Mouse (Mus musculus): Measurements from ENCODE around the gene Auts2. TPM values are rescaled to one million over a fixed set of nuclear protein-coding genes. Genes with fewer than 3 reads are reported as not detected.

The Auts2 gene
- polyA plus RNA-seq, 1 experiment from 2014 or later: 70.3 TPM

DNA sequence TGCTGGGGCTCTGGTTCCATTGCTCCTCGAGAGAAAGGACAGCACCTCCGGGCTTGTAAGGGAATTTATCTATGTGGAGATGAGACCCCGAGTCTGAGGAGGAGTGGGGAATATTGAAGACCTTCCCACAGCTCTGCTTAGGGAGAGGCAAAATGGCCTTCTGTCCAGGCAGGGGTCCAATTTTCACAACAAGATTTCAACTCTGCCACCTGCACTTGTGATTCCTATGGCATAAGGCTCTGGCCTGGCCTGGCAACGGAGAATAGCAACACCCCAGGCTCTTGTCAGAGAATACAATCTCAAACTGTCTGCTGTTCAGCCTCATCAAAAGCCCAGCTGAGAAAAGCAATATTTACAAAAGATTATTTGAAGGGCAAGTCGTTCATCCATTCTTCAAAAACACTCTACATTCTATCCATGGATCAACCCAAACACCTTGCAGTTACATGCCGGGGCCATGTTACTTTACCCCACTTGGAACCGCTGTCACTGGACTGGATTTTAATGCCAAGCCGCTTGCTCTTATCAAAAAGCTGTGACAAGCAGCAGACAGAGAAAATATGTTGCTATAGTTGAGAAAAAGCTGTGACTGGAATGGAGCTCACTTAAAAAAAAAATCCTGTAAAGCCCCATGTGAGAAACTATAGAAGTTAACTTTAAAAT lies 856.1 kb downstream of the Auts2 start:
- Histone ChIP-seq H3K27ac (ENCODE audit: low read depth, low read length) (no peak overlapping the region), H3K27me3 (ENCODE audit: control insufficient read depth, insufficient read depth, low read length) (no peaks in the 10 kb centered on the region), H3K36me3 (ENCODE audit: control insufficient read depth, insufficient read depth, low read length) (no peaks in the 10 kb centered on the region), H3K4me1 (replicated peaks; ENCODE audit: control insufficient read depth, insufficient read depth, low read length) (no peaks in the 10 kb centered on the region), H3K4me2 (replicated peaks; ENCODE audit: low read depth, low read length) (no peak overlapping the region), H3K9me3 (ENCODE audit: control insufficient read depth, low read length) (no peaks in the 10 kb centered on the region), H3K9ac (ENCODE audit: low read depth, low read length) (no peak overlapping the region), H3K4me3 (ENCODE audit: low read depth, low read length) (no peak overlapping the region)
- 84% methylated on average over 8 of the region's 8 CpGs for WGBS
- ATAC-seq (ENCODE audit: low FRiP score) (no peak), DNase-seq (ENCODE audit: low spot score) (no peak)

DNA sequence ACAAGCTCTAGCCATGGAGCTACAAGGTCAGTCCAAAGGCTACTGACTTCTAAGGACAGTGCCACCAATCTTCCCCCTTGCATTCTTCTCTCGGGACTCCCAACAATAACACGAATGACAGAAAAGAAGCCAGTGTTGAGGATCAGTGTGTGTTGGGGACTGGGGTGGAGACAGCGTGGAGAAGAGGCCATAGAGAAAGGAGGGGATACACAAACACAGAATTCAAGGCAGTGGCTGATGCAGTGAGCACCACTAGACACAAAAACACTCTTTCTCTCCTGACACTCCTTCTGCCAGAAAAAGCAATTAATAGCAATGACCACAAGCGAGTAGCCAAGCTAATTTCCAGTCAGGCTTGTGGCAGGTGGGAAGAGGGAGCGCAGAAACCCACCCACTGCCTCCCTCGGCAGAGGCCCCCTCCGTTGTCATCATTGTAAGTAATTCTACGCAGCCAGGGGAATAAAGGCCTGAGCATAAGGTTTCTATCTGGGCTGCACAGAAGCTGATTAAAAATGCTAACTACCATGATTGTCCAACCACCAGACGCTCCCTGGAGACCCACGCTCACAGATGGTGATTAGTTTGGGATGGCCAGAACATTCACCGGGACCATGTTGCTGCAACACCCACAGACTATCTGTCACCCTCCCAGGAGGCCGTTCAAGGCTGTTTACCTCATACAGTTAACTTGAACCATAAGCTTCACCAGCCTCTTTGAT lies 862.9 kb downstream of the Auts2 start:
- Histone ChIP-seq H3K27me3 (ENCODE audit: control insufficient read depth, insufficient read depth, low read length) (no peaks in the 10 kb centered on the region), H3K9ac (ENCODE audit: low read depth, low read length) (no peak overlapping the region), H3K27ac (ENCODE audit: low read depth, low read length) (peak overlapping the region; percentile 58; the same call in 1 of the 2 replicates), H3K36me3 (ENCODE audit: control insufficient read depth, insufficient read depth, low read length) (no peaks in the 10 kb centered on the region), H3K4me3 (ENCODE audit: low read depth, low read length) (no peak overlapping the region), H3K9me3 (ENCODE audit: control insufficient read depth, low read length) (no peaks in the 10 kb centered on the region), H3K4me1 (replicated peaks; ENCODE audit: control insufficient read depth, insufficient read depth, low read length) (peaks cover 8% of the 10 kb centered on the region), H3K4me2 (replicated peaks; ENCODE audit: low read depth, low read length) (no peak overlapping the region)
- 45% methylated on average over 12 of the region's 12 CpGs for WGBS
- ATAC-seq (ENCODE audit: low FRiP score): peak; percentile 81
- peak; percentile 68 for DNase-seq (ENCODE audit: low spot score)

DNA sequence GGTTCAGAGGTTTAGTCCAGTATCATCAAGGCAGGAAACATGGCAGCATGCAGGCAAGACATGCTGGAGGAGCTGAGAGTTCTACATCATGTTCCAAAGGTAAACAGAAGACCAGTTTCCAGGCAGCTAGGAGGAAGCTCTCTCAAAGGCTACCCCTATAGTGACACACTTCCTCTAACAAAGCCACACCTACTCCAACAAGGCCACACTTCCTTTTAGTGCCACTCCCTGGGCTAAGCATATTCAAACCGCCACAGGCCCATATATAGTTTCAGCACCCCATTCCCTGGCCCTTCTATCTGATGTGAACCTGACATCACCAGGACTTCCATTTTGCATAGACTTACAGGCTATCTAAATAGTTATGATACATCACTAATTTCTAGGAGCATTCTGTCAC lies 863.6 kb downstream of the Auts2 start:
- Histone ChIP-seq H3K36me3 (ENCODE audit: control insufficient read depth, insufficient read depth, low read length) (no peaks in the 10 kb centered on the region), H3K9ac (ENCODE audit: low read depth, low read length) (no peak overlapping the region), H3K9me3 (ENCODE audit: control insufficient read depth, low read length) (no peaks in the 10 kb centered on the region), H3K4me2 (replicated peaks; ENCODE audit: low read depth, low read length) (no peak overlapping the region), H3K4me1 (replicated peaks; ENCODE audit: control insufficient read depth, insufficient read depth, low read length) (peaks cover 8% of the 10 kb centered on the region), H3K27me3 (ENCODE audit: control insufficient read depth, insufficient read depth, low read length) (no peaks in the 10 kb centered on the region), H3K4me3 (ENCODE audit: low read depth, low read length) (no peak overlapping the region), H3K27ac (ENCODE audit: low read depth, low read length) (no peak overlapping the region)
- DNase-seq (ENCODE audit: low spot score) (no peak), ATAC-seq (ENCODE audit: low FRiP score) (no peak)
- 97% methylated on average over 1 of the region's 1 CpGs for WGBS

DNA sequence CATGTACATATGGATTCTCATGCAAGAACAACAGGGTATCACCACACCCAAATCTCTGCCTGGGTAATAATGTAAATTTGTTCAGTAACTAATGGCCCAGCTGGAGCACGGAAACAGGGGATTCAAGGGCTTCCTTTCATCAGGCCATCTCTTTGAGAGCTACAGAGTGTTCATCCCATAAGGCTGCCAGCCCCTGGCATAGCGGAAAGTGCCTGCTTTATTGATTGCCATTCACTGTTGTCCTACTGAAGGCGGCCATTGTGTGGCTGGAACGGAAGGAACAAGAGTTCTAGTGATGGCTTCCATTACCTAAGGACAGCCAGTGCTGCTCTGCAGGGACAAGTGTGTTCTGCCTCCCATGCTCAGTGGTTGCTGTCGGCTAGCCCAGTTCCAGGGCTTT lies 865.6 kb downstream of the Auts2 start:
- DNase-seq (ENCODE audit: low spot score): no peak
- H3K27ac ChIP-seq (ENCODE audit: low read depth, low read length): no peak overlapping the region

DNA sequence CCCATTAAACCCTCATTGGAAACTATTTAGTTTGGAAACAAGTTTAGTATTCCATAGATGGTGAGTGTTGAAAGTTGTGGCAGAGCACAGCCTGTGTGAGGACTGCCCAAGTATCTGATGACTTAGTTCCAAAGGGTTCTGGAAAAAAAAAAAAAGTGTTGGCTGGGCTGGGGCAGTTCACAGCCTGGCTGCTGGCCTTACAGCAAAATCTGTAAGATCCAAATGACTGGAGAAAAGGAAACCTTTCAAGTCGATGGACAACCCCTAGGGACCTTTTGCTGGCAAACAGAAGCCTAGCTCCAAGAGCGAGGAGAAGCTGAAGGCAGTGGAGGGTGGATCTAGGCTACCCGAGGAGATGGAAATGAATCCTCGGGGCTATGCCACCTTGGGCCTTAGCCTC lies 869.4 kb downstream of the Auts2 start:
- Histone ChIP-seq H3K4me3 (ENCODE audit: low read depth, low read length) (no peak overlapping the region), H3K27ac (ENCODE audit: low read depth, low read length) (no peak overlapping the region), H3K9me3 (ENCODE audit: control insufficient read depth, low read length) (no peaks in the 10 kb centered on the region), H3K4me2 (replicated peaks; ENCODE audit: low read depth, low read length) (no peak overlapping the region), H3K9ac (ENCODE audit: low read depth, low read length) (no peak overlapping the region), H3K36me3 (ENCODE audit: control insufficient read depth, insufficient read depth, low read length) (no peaks in the 10 kb centered on the region), H3K4me1 (replicated peaks; ENCODE audit: control insufficient read depth, insufficient read depth, low read length) (no peaks in the 10 kb centered on the region), H3K27me3 (ENCODE audit: control insufficient read depth, insufficient read depth, low read length) (no peaks in the 10 kb centered on the region)
- WGBS: 75% methylated on average over 4 of the region's 4 CpGs
- DNase-seq (ENCODE audit: low spot score): no peak
- ATAC-seq (ENCODE audit: low FRiP score): no peak

More for the DNA sequence above, 865.6 kb downstream of the Auts2 start:
- no peak overlapping the region for H3K4me3 ChIP-seq (ENCODE audit: low read depth, low read length)
- 64% methylated on average over 5 of the region's 5 CpGs for WGBS
- H3K36me3 ChIP-seq (ENCODE audit: control insufficient read depth, insufficient read depth, low read length): no peaks in the 10 kb centered on the region
- no peak overlapping the region for H3K4me2 ChIP-seq (replicated peaks; ENCODE audit: low read depth, low read length)
- no peaks in the 10 kb centered on the region for H3K27me3 ChIP-seq (ENCODE audit: control insufficient read depth, insufficient read depth, low read length)
- H3K9me3 ChIP-seq (ENCODE audit: control insufficient read depth, low read length): no peaks in the 10 kb centered on the region
- no peak overlapping the region for H3K9ac ChIP-seq (ENCODE audit: low read depth, low read length)
- peaks cover 8% of the 10 kb centered on the region for H3K4me1 ChIP-seq (replicated peaks; ENCODE audit: control insufficient read depth, insufficient read depth, low read length)
- no peak for ATAC-seq (ENCODE audit: low FRiP score)

DNA sequence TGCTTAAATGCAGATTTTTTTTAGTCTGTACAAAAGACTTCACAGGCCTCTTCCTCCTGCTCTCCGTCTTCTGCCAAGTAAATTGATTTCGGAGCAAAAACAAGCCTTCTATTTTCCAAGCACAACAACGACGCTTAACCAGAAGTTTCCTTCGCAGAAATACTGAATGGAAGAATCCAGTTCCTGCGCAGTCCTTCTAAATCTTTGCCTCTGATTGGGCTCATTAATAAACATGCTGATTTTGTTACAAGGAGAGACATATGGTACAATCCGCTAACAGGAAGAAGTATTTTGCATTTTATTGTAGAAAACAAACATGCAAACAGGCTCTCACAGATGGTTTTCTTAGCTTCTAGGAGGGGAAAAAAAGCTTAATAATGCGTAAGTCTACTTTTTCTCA lies 878.1 kb downstream of the Auts2 start:
- H3K9me3 ChIP-seq (ENCODE audit: control insufficient read depth, low read length): no peaks in the 10 kb centered on the region
- no peak for DNase-seq (ENCODE audit: low spot score)

DNA sequence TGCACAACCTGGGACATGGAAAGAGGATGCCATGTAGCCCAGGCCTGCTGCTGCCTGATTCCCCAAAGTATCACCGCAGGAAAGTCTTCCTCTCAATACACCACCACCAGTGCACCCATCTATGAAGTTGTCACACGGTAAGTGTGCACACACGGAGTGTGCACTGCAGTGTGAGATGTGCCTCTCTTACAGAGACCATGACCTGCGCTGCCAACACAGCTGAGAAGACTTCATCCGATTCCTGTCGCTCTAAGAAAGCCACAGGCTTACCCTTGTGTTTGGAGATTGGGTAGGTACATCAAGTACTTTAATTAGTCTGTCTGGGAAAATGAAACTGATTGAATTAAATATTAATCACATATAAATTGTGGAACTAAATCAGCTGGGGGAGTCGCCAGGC lies 878.5 kb downstream of the Auts2 start:
- no peaks in the 10 kb centered on the region for H3K36me3 ChIP-seq (ENCODE audit: control insufficient read depth, insufficient read depth, low read length)
- no peaks in the 10 kb centered on the region for H3K9me3 ChIP-seq (ENCODE audit: control insufficient read depth, low read length)
- H3K27me3 ChIP-seq (ENCODE audit: control insufficient read depth, insufficient read depth, low read length): no peaks in the 10 kb centered on the region
- no peak overlapping the region for H3K4me3 ChIP-seq (ENCODE audit: low read depth, low read length)
- DNase-seq (ENCODE audit: low spot score) (no peak), ATAC-seq (ENCODE audit: low FRiP score) (no peak)
- H3K4me1 ChIP-seq (replicated peaks; ENCODE audit: control insufficient read depth, insufficient read depth, low read length): no peaks in the 10 kb centered on the region
- no peak overlapping the region for H3K4me2 ChIP-seq (replicated peaks; ENCODE audit: low read depth, low read length)
- 88% methylated on average over 7 of the region's 7 CpGs for WGBS
- H3K27ac ChIP-seq (ENCODE audit: low read depth, low read length): no peak overlapping the region
- H3K9ac ChIP-seq (ENCODE audit: low read depth, low read length): no peak overlapping the region

More for the DNA sequence above, 878.1 kb downstream of the Auts2 start:
- 82% methylated on average over 8 of the region's 8 CpGs for WGBS
- ATAC-seq (ENCODE audit: low FRiP score): no peak
- Histone ChIP-seq H3K27me3 (ENCODE audit: control insufficient read depth, insufficient read depth, low read length) (no peaks in the 10 kb centered on the region), H3K36me3 (ENCODE audit: control insufficient read depth, insufficient read depth, low read length) (no peaks in the 10 kb centered on the region), H3K4me2 (replicated peaks; ENCODE audit: low read depth, low read length) (no peak overlapping the region), H3K4me3 (ENCODE audit: low read depth, low read length) (no peak overlapping the region), H3K4me1 (replicated peaks; ENCODE audit: control insufficient read depth, insufficient read depth, low read length) (no peaks in the 10 kb centered on the region), H3K27ac (ENCODE audit: low read depth, low read length) (no peak overlapping the region), H3K9ac (ENCODE audit: low read depth, low read length) (no peak overlapping the region)

DNA sequence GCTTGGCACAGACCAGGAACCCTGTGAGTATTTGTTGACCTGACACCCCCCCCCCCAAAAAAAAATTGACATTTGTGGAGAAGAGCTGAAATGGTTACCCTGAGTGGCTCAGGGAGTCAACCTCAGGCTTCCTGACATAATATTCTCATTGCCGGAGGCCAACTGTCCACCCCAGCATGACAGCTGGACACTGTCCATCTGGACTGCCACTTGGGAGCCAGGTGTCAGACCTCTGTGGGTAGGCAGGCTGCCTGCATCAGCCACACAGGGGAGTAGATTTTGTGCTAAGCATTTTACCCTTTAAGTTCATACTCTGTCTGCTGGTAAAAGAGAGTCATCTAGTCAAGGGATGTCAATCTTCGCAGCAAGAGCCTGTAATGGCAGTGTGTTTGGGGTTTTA lies 880.5 kb downstream of the Auts2 start:
- H3K27me3 ChIP-seq (ENCODE audit: control insufficient read depth, insufficient read depth, low read length): no peaks in the 10 kb centered on the region
- WGBS: 79% methylated on average over 2 of the region's 2 CpGs
- H3K27ac ChIP-seq (ENCODE audit: low read depth, low read length): no peak overlapping the region
- H3K4me1 ChIP-seq (replicated peaks; ENCODE audit: control insufficient read depth, insufficient read depth, low read length): no peaks in the 10 kb centered on the region
- DNase-seq (ENCODE audit: low spot score): no peak
- H3K9ac ChIP-seq (ENCODE audit: low read depth, low read length): no peak overlapping the region
- no peaks in the 10 kb centered on the region for H3K36me3 ChIP-seq (ENCODE audit: control insufficient read depth, insufficient read depth, low read length)
- H3K4me2 ChIP-seq (replicated peaks; ENCODE audit: low read depth, low read length): no peak overlapping the region
- ATAC-seq (ENCODE audit: low FRiP score): no peak
- no peaks in the 10 kb centered on the region for H3K9me3 ChIP-seq (ENCODE audit: control insufficient read depth, low read length)
- no peak overlapping the region for H3K4me3 ChIP-seq (ENCODE audit: low read depth, low read length)

Measured in hindbrain, embryonic 11.5 days (tissue).